Mouse (Mus musculus) E14TG2a.4 (cell line): Measurements from ENCODE around the gene Crtc1.

Experiments used
- H3K27me3 ChIP-seq: 2 replicates; pipeline ENCODE4 v1.6.1; 2014; ENCODE audit warnings: low read length, control low read depth; ENCODE audit not compliant: insufficient read depth
- H3K36me3 ChIP-seq: 2 replicates; pipeline ENCODE4 v1.6.1; 2014; ENCODE audit warnings: low read length, control low read depth; ENCODE audit not compliant: insufficient read depth
- H3K4me1 ChIP-seq: replicated peaks from 2 replicates; pipeline ENCODE4 v1.6.1; 2014; ENCODE audit warnings: low read depth, low read length, control low read depth
- H3K4me3 ChIP-seq: replicated peaks from 2 replicates; pipeline ENCODE4 v1.5.1; 2014; ENCODE audit warnings: mild to moderate bottlenecking, low read length
- H3K9me3 ChIP-seq: 2 replicates; pipeline ENCODE4 v1.6.1; 2014; ENCODE audit warnings: low read length, control low read depth
- CTCF ChIP-seq: conservative IDR thresholded peaks from 2 replicates; pipeline ENCODE4 v1.5.1; 2014; ENCODE audit warnings: low read length
- NANOG ChIP-seq: IDR thresholded peaks from 2 replicates; pipeline ENCODE4 v1.6.1; 2014; ENCODE audit warnings: borderline replicate concordance, low read length, mixed read lengths
- POU5F1 ChIP-seq: IDR thresholded peaks from 2 replicates; pipeline ENCODE4 v1.6.1; 2014; ENCODE audit warnings: low read length, borderline replicate concordance

Crtc1 gene

GRCm38 (mm10) chr8:70396184-70396583, 43.2 kb downstream of the Crtc1 start:
- no peaks in the 10 kb centered on the region for H3K27me3 ChIP-seq
- no peaks in the 10 kb centered on the region for H3K36me3 ChIP-seq
- peaks cover 18% of the 10 kb centered on the region for H3K4me1 ChIP-seq
- H3K4me3 ChIP-seq = no peak overlapping the region
- H3K9me3 ChIP-seq = no peaks in the 10 kb centered on the region
- no peak for TF ChIP-seq POU5F1
- TF ChIP-seq NANOG = no peak
- no peak for TF ChIP-seq CTCF

- Histone ChIP-seq H3K36me3 (peaks cover 3% of the 10 kb centered on the region; the same call in 1 of the 2 replicates), H3K9me3 (no peaks in the 10 kb centered on the region), H3K4me1 (peaks cover 18% of the 10 kb centered on the region), H3K27me3 (no peaks in the 10 kb centered on the region), H3K4me3 (no peak overlapping the region)
- TF ChIP-seq CTCF = no peak
- no peak for TF ChIP-seq NANOG
- no peak for TF ChIP-seq POU5F1
Observed at GRCm38 (mm10) chr8:70395649-70396048, 43.7 kb downstream of the Crtc1 start.

GRCm38 (mm10) chr8:70394269-70394998, 44.9 kb downstream of the Crtc1 start:
- TF ChIP-seq CTCF (no peak), NANOG (no peak), POU5F1 (no peak)

GRCm38 (mm10) chr8:70393087-70393486, 46.3 kb downstream of the Crtc1 start:
- peaks cover 7% of the 10 kb centered on the region for H3K36me3 ChIP-seq
- H3K4me3 ChIP-seq = peak overlapping the region; percentile 41; the same call in 1 of the 2 replicates
- H3K9me3 ChIP-seq = no peaks in the 10 kb centered on the region
- peaks cover 14% of the 10 kb centered on the region for H3K4me1 ChIP-seq
- peak; percentile 55 for TF ChIP-seq CTCF
- no peak for TF ChIP-seq POU5F1
- H3K27me3 ChIP-seq = no peaks in the 10 kb centered on the region

More at GRCm38 (mm10) chr8:70394269-70394998, 44.9 kb downstream of the Crtc1 start:
- Histone ChIP-seq H3K9me3 (no peaks in the 10 kb centered on the region), H3K4me1 (peaks cover 18% of the 10 kb centered on the region), H3K4me3 (no peak overlapping the region), H3K36me3 (peaks cover 7% of the 10 kb centered on the region), H3K27me3 (no peaks in the 10 kb centered on the region)

- peaks cover 29% of the 10 kb centered on the region for H3K4me1 ChIP-seq
- H3K9me3 ChIP-seq = no peaks in the 10 kb centered on the region
- H3K4me3 ChIP-seq = no peak overlapping the region
- no peak for TF ChIP-seq NANOG
- no peak for TF ChIP-seq CTCF
- no peak for TF ChIP-seq POU5F1
- H3K27me3 ChIP-seq = no peaks in the 10 kb centered on the region
- H3K36me3 ChIP-seq = peaks cover 19% of the 10 kb centered on the region
Observed at GRCm38 (mm10) chr8:70389678-70390077, 49.7 kb downstream of the Crtc1 start.

GRCm38 (mm10) chr8:70383287-70383686, 56.1 kb downstream of the Crtc1 start:
- H3K9me3 ChIP-seq = no peaks in the 10 kb centered on the region
- no peak for TF ChIP-seq POU5F1
- peak; percentile 90 for TF ChIP-seq CTCF
- no peak for TF ChIP-seq NANOG
- peaks cover 37% of the 10 kb centered on the region for H3K4me1 ChIP-seq
- H3K27me3 ChIP-seq = peaks cover 30% of the 10 kb centered on the region
- H3K36me3 ChIP-seq = peaks cover 13% of the 10 kb centered on the region
- no peak overlapping the region for H3K4me3 ChIP-seq

- Histone ChIP-seq H3K4me1 (peaks cover 37% of the 10 kb centered on the region), H3K36me3 (no peaks in the 10 kb centered on the region), H3K9me3 (no peaks in the 10 kb centered on the region), H3K27me3 (peaks cover 62% of the 10 kb centered on the region), H3K4me3 (no peak overlapping the region)
- TF ChIP-seq POU5F1 (no peak), NANOG (no peak), CTCF (no peak)
Observed at GRCm38 (mm10) chr8:70380069-70380468, 59.3 kb downstream of the Crtc1 start.

GRCm38 (mm10) chr8:70377049-70377448, 62.3 kb downstream of the Crtc1 start:
- TF ChIP-seq POU5F1 = no peak
- TF ChIP-seq NANOG = no peak
- TF ChIP-seq CTCF = no peak
- peaks cover 55% of the 10 kb centered on the region for H3K4me1 ChIP-seq
- no peaks in the 10 kb centered on the region for H3K36me3 ChIP-seq
- no peaks in the 10 kb centered on the region for H3K9me3 ChIP-seq
- H3K4me3 ChIP-seq = peak overlapping the region; percentile 84; the same call in 1 of the 2 replicates
- H3K27me3 ChIP-seq = peaks cover 91% of the 10 kb centered on the region

GRCm38 (mm10) chr8:70376275-70376741, 63.1 kb downstream of the Crtc1 start:
- peaks cover 55% of the 10 kb centered on the region for H3K4me1 ChIP-seq
- no peaks in the 10 kb centered on the region for H3K36me3 ChIP-seq

More at GRCm38 (mm10) chr8:70376275-70376741, 63.1 kb downstream of the Crtc1 start:
- Histone ChIP-seq H3K27me3 (peaks cover 95% of the 10 kb centered on the region), H3K9me3 (no peaks in the 10 kb centered on the region), H3K4me3 (peak overlapping the region; percentile 84)
- TF ChIP-seq POU5F1 (no peak), CTCF (no peak), NANOG (no peak)
